Mouse (Mus musculus) megakaryocyte progenitor cell, adult 5-6 weeks (primary cell): ENCODE data around the gene Erc2. TPM values are rescaled to one million over a fixed set of nuclear protein-coding genes. Genes with fewer than 3 reads are reported as not detected.
"Not testable (repeated sequence)": the region's sequence is repeated elsewhere in the genome, so short reads cannot be mapped to it uniquely, and the experiment has no call there.

Source experiments
- ATAC-seq: replicated peaks from 2 replicates; pipeline ENCODE4 v1.8.0; 2016; ENCODE audit warnings: mild to moderate bottlenecking, moderate TSS enrichment, inconsistent platforms; ENCODE audit not compliant: poor library complexity
- total RNA-seq, 2 experiments: library from RNA; stranded (forward) in 1 of 2; stranded (reverse) in 1 of 2; fragments of 157-497, 149-512 nt in 1 of 2; fragments of 200-1000 nt in 1 of 2; gene quantifications; 2 replicates each; pipeline versions ENCODE4 v1.2.3 to v1.2.4; 2015 to 2017

The Erc2 gene
- total RNA-seq, 2 experiments from 2014 or later, result not detected

GRCm38 (mm10) chr14:27823048-27823447 is 200.8 kb downstream of the Erc2 start:
- ATAC-seq, result no peak

GRCm38 (mm10) chr14:27823897-27824296 is 201.7 kb downstream of the Erc2 start:
- ATAC-seq, result no peak

- no peak for ATAC-seq
Measured at GRCm38 (mm10) chr14:27826829-27827228, 204.6 kb downstream of the Erc2 start.

- ATAC-seq, result no peak
Measured at GRCm38 (mm10) chr14:27828089-27828488, 205.9 kb downstream of the Erc2 start.

- no peak for ATAC-seq
Measured at GRCm38 (mm10) chr14:27832196-27832595, 210.0 kb downstream of the Erc2 start.

GRCm38 (mm10) chr14:27835351-27835750 is 213.1 kb downstream of the Erc2 start:
- no peak for ATAC-seq

GRCm38 (mm10) chr14:27837601-27838105 is 215.4 kb downstream of the Erc2 start:
- ATAC-seq, result no peak

GRCm38 (mm10) chr14:27840120-27840519 is 217.9 kb downstream of the Erc2 start:
- ATAC-seq, result no peak

GRCm38 (mm10) chr14:27846875-27847274 is 224.6 kb downstream of the Erc2 start:
- no peak for ATAC-seq

- no peak for ATAC-seq
Measured at GRCm38 (mm10) chr14:27847291-27847690, 225.1 kb downstream of the Erc2 start.

- no peak for ATAC-seq
Measured at GRCm38 (mm10) chr14:27851231-27851630, 229.0 kb downstream of the Erc2 start.

- no peak for ATAC-seq
Measured at GRCm38 (mm10) chr14:27852606-27853005, 230.4 kb downstream of the Erc2 start.

GRCm38 (mm10) chr14:27860371-27861046 is 238.3 kb downstream of the Erc2 start:
- ATAC-seq, result no peak

- no peak for ATAC-seq
Measured at GRCm38 (mm10) chr14:27862299-27862698, 240.1 kb downstream of the Erc2 start.

GRCm38 (mm10) chr14:27867386-27867785 is 245.2 kb downstream of the Erc2 start:
- ATAC-seq, result no peak

GRCm38 (mm10) chr14:27873619-27874018 is 251.4 kb downstream of the Erc2 start:
- ATAC-seq, result 0 out of 2 replicates have a peak, but pooled peaks have one; percentile 44

- ATAC-seq, result no peak
Measured at GRCm38 (mm10) chr14:27875991-27876411, 253.8 kb downstream of the Erc2 start.

GRCm38 (mm10) chr14:27881972-27882371 is 259.7 kb downstream of the Erc2 start:
- no peak for ATAC-seq

GRCm38 (mm10) chr14:27886337-27886736 is 264.1 kb downstream of the Erc2 start:
- ATAC-seq, result not testable (repeated sequence)

- ATAC-seq, result no peak
Measured at GRCm38 (mm10) chr14:27887488-27887887, 265.3 kb downstream of the Erc2 start.

- peak; percentile 100 for ATAC-seq
Measured at GRCm38 (mm10) chr14:27889650-27890049, 267.4 kb downstream of the Erc2 start.

GRCm38 (mm10) chr14:27892416-27892815 is 270.2 kb downstream of the Erc2 start:
- no peak for ATAC-seq

- no peak for ATAC-seq
Measured at GRCm38 (mm10) chr14:27901772-27902171, 279.5 kb downstream of the Erc2 start.
